Mouse (Mus musculus) midbrain, postnatal 0 days (tissue): ENCODE measurements at regions not wholly inside any gene's neighbourhood (a gene's known extent, or its start where the extent isn't known, plus 50 kb on each side); places are given as distances from the start of the nearest gene placed in this dataset.
A peak's percentile ranks its signal among the peaks of the same experiment; 100 is the strongest.

Experiments used
- ATAC-seq: fragments of 200-750 bp; cut with Nextera tagmentation; 2 replicates; pipeline ENCODE4 v1.8.0; 2017; ENCODE audit warnings: moderate number of reproducible peaks, mild to moderate bottlenecking, moderate TSS enrichment, moderate library complexity; ENCODE audit not compliant: low FRiP score
- DNase-seq: peaks from one replicate; pipeline ENCODE4 v3.0.0-alpha.2; 2015; ENCODE audit warnings: low spot score
- H3K27ac ChIP-seq: fragments of 300-500 bp; sonication (generic); 2 replicates; pipeline ENCODE4 v1.5.1; 2014; ENCODE audit warnings: low read depth, mild to moderate bottlenecking, low read length, mixed read lengths
- H3K27me3 ChIP-seq: fragments of 300-500 bp; sonication (generic); 2 replicates; pipeline ENCODE4 v1.6.1; 2014; ENCODE audit warnings: low read length, control low read depth, mixed read lengths; ENCODE audit not compliant: insufficient read depth
- H3K36me3 ChIP-seq: fragments of 300-500 bp; sonication (generic); 2 replicates; pipeline ENCODE4 v1.6.1; 2014; ENCODE audit warnings: low read length, control low read depth, mixed read lengths; ENCODE audit not compliant: insufficient read depth
- H3K4me1 ChIP-seq: fragments of 300-500 bp; sonication (generic); 2 replicates; pipeline ENCODE4 v1.6.1; 2014; ENCODE audit warnings: mild to moderate bottlenecking, control low read depth, antibody characterized with exemption, low read length, mixed read lengths; ENCODE audit not compliant: insufficient read depth
- H3K4me2 ChIP-seq: fragments of 300-500 bp; sonication (generic); 2 replicates; pipeline ENCODE4 v1.6.1; 2014; ENCODE audit warnings: low read depth, mild to moderate bottlenecking, low read length, mixed read lengths; ENCODE audit not compliant: poor library complexity, severe bottlenecking
- H3K4me3 ChIP-seq: fragments of 300-500 bp; sonication (generic); 2 replicates; pipeline ENCODE4 v1.5.1; 2014; ENCODE audit warnings: low read depth, mild to moderate bottlenecking, low read length, moderate library complexity
- H3K9ac ChIP-seq: fragments of 300-500 bp; sonication (generic); replicated peaks from 2 replicates; pipeline ENCODE4 v1.6.1; 2014; ENCODE audit warnings: mild to moderate bottlenecking, low read length, moderate library complexity, mixed read lengths; ENCODE audit not compliant: poor library complexity, severe bottlenecking
- H3K9me3 ChIP-seq: fragments of 300-500 bp; sonication (generic); 2 replicates; pipeline ENCODE4 v1.6.1; 2016; ENCODE audit warnings: low read length, control low read depth
- CTCF ChIP-seq: IDR thresholded peaks from 2 replicates; pipeline ENCODE4 v1.5.1; 2016; ENCODE audit warnings: antibody characterized with exemption, mild to moderate bottlenecking
- WGBS: fragments of 180-500 bp; shearing (Covaris S2); extraction: QIAGEN DNeasy Blood & Tissue Kit; methylation state at CpG from one replicate; pipeline ENCODE4 v1.1.7; 2014; 5-methylcytosine and 5-hydroxymethylcytosine counted together

DNA sequence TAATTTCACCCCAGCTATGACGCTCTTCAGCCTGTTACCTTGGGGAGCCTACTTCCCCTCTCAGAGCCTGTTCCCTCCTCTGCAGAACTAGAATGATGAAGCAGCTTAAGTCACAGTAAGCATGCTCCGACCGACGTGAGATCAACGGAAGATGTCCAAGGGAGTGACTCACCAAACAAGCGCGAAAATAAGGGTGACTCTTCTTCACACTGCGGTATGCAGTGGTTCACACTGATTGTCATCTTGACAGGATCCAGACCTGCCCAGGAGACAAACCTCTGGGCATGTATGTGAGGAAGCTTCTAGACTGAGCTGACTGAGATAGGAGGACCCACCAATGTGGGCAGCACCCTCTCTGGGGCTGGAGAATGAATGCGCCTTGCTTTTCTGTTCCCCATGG lies 116.3 kb upstream of the Tpm1 start:
- Histone ChIP-seq H3K9me3 (no peaks in the 10 kb centered on the region), H3K36me3 (no peaks in the 10 kb centered on the region), H3K4me1 (no peaks in the 10 kb centered on the region), H3K4me3 (no peak overlapping the region), H3K9ac (no peak overlapping the region), H3K27ac (no peak overlapping the region), H3K4me2 (no peak overlapping the region), H3K27me3 (no peaks in the 10 kb centered on the region)
- 92% methylated on average over 9 of the region's 9 CpGs for WGBS
- no peak for TF ChIP-seq CTCF
- DNase-seq (no peak), ATAC-seq (no peak)

GRCm38 (mm10) chr9:67163746-67164145 lies 114.5 kb upstream of the Tpm1 start:
- 82% methylated on average over 6 of the region's 6 CpGs for WGBS
- Histone ChIP-seq H3K9me3 (no peaks in the 10 kb centered on the region), H3K4me1 (no peaks in the 10 kb centered on the region), H3K27me3 (no peaks in the 10 kb centered on the region), H3K9ac (no peak overlapping the region), H3K4me2 (no peak overlapping the region), H3K36me3 (no peaks in the 10 kb centered on the region), H3K4me3 (no peak overlapping the region), H3K27ac (no peak overlapping the region)
- DNase-seq (no peak), ATAC-seq (no peak)
- no peak for TF ChIP-seq CTCF

DNA sequence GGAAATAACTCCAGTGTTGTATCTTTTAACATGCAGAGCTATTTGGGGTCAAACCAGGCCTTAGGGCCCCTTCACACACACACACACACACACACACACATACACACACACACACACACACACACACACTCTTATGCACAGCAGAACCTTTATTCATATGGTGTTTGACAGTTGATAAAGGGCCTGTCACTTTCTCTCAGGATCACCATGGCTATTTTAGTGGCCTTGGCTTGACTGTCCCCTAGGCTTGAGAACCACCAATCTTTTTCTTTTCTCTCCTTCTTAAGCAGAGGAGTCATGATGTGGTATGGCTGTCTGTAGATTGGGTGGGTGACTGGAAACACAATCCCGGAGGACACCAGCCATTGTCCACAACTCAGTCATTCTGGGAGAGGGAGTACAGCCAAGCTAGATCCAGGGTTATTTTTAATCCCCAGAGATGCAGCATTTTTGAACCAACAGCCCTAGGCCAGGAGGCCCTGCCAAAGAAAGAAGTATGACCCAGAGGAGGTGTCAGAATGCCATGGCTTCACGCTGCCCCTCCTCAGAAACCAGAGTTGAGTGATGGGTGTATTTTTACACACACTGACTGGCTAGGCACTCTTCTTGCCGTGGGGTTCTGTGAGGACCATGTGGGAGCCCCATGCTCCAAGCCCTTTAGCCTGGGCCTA lies 111.7 kb upstream of the Tpm1 start:
- Histone ChIP-seq H3K27me3 (no peaks in the 10 kb centered on the region), H3K4me1 (no peaks in the 10 kb centered on the region), H3K4me2 (no peak overlapping the region), H3K9me3 (no peaks in the 10 kb centered on the region), H3K27ac (no peak overlapping the region), H3K4me3 (no peak overlapping the region), H3K9ac (no peak overlapping the region), H3K36me3 (no peaks in the 10 kb centered on the region)
- WGBS, result 88% methylated on average over 3 of the region's 3 CpGs
- no peak for TF ChIP-seq CTCF
- DNase-seq (no peak), ATAC-seq (no peak)

GRCm38 (mm10) chr9:67160350-67160749 lies 111.1 kb upstream of the Tpm1 start:
- H3K9ac ChIP-seq, result no peak overlapping the region
- TF ChIP-seq CTCF, result no peak
- DNase-seq (no peak), ATAC-seq (no peak)
- H3K4me2 ChIP-seq, result no peak overlapping the region
- 90% methylated on average over 5 of the region's 5 CpGs for WGBS
- no peaks in the 10 kb centered on the region for H3K27me3 ChIP-seq
- H3K4me3 ChIP-seq, result no peak overlapping the region
- H3K4me1 ChIP-seq, result no peaks in the 10 kb centered on the region
- H3K27ac ChIP-seq, result no peak overlapping the region
- no peaks in the 10 kb centered on the region for H3K36me3 ChIP-seq
- H3K9me3 ChIP-seq, result no peaks in the 10 kb centered on the region

DNA sequence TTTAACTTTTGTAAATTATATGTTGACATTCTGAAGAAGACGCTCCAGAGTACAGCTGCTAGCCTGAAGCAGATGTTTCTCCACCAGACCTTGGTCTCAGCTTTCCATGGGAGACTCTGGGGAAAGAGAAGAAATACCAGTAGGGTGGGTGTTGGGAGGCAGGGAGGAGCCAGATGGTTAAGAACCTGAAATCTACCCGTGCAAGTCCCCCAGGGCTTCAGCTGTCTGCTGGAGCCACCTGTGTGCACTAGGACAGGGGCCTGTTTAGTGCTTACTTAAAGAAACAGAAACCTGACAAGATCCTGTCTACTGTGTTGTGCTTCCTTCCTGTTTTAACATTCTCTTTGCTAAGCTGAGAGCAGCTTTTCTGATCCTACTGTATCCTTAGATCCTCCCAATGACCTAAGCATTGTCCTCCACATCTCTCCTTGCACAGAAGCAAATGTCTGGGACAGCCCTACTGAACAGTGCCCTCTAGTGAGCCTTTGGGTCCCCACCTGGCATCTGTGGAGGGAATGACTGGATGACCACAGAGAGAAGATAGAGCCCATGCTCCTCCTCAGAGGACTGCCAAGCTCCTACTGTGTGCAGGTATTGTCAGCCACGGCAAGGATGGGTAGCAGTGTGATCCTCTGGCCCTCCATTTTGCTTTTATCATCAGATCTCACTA lies 107.5 kb upstream of the Tpm1 start:
- 73% methylated on average over 3 of the region's 3 CpGs for WGBS
- Histone ChIP-seq H3K4me1 (no peaks in the 10 kb centered on the region), H3K27ac (no peak overlapping the region), H3K27me3 (no peaks in the 10 kb centered on the region), H3K9me3 (no peaks in the 10 kb centered on the region), H3K9ac (no peak overlapping the region), H3K4me3 (no peak overlapping the region), H3K36me3 (no peaks in the 10 kb centered on the region), H3K4me2 (no peak overlapping the region)
- peak; percentile 60 for TF ChIP-seq CTCF
- DNase-seq (peak; percentile 27), ATAC-seq (no peak)

- ATAC-seq (no peak), DNase-seq (no peak)
- no peaks in the 10 kb centered on the region for H3K27me3 ChIP-seq
- TF ChIP-seq CTCF, result no peak
- H3K27ac ChIP-seq, result no peak overlapping the region
- 83% methylated on average over 6 of the region's 6 CpGs for WGBS
- no peak overlapping the region for H3K9ac ChIP-seq
- H3K4me2 ChIP-seq, result no peak overlapping the region
- H3K9me3 ChIP-seq, result no peaks in the 10 kb centered on the region
- no peaks in the 10 kb centered on the region for H3K4me1 ChIP-seq
- H3K4me3 ChIP-seq, result no peak overlapping the region
- no peaks in the 10 kb centered on the region for H3K36me3 ChIP-seq
Observed at GRCm38 (mm10) chr9:67154062-67154461, 104.9 kb upstream of the Tpm1 start.
